Mouse (Mus musculus): ENCODE measurements at regions not wholly inside any gene's neighbourhood (a gene's known extent, or its start where the extent isn't known, plus 50 kb on each side); places are given as distances from the start of the nearest gene placed in this dataset.
"Not testable (repeated sequence)": the region's sequence is repeated elsewhere in the genome, so short reads cannot be mapped to it uniquely, and the experiment has no call there.

- no peak for DNase-seq (ENCODE audit: low spot score in 2 of 2)
Measured at GRCm38 (mm10) chr3:39776278-39777039, 754.6 kb upstream of the Intu start.

- DNase-seq (ENCODE audit: low spot score in 2 of 2), result no peak
Measured at GRCm38 (mm10) chr3:39779690-39780218, 751.3 kb upstream of the Intu start.

- DNase-seq (ENCODE audit: low spot score in 2 of 2), result no peak
Measured at GRCm38 (mm10) chr3:39780270-39780669, 750.8 kb upstream of the Intu start.

- DNase-seq (ENCODE audit: low spot score in 2 of 2), result no peak
Measured at GRCm38 (mm10) chr3:39784901-39785300, 746.2 kb upstream of the Intu start.

GRCm38 (mm10) chr3:39809586-39809985 is 721.5 kb upstream of the Intu start:
- no peak for DNase-seq (ENCODE audit: low spot score in 2 of 2)

- peak; percentile 28 to 38 for DNase-seq (ENCODE audit: low spot score in 2 of 2)
Measured at GRCm38 (mm10) chr3:39814814-39815213, 716.3 kb upstream of the Intu start.

- no peak for DNase-seq (ENCODE audit: low spot score in 2 of 2)
Measured at GRCm38 (mm10) chr3:39830488-39831056, 700.5 kb upstream of the Intu start.

GRCm38 (mm10) chr3:39838377-39839145 is 692.5 kb upstream of the Intu start:
- DNase-seq (ENCODE audit: low spot score in 2 of 2), result no peak

- DNase-seq (ENCODE audit: low spot score in 2 of 2), result no peak
Measured at GRCm38 (mm10) chr3:39840946-39841345, 690.1 kb upstream of the Intu start.

- no peak for DNase-seq (ENCODE audit: low spot score in 2 of 2)
Measured at GRCm38 (mm10) chr3:39845123-39845522, 686.0 kb upstream of the Intu start.

- DNase-seq (ENCODE audit: low spot score in 2 of 2), result no peak
Measured at GRCm38 (mm10) chr3:39848829-39849228, 682.3 kb upstream of the Intu start.

- DNase-seq (ENCODE audit: low spot score in 2 of 2), result no peak
Measured at GRCm38 (mm10) chr3:39857214-39857839, 673.8 kb upstream of the Intu start.

- not testable (repeated sequence) for DNase-seq (ENCODE audit: low spot score in 2 of 2)
Measured at GRCm38 (mm10) chr3:39876046-39876445, 655.0 kb upstream of the Intu start.

GRCm38 (mm10) chr3:39884370-39884769 is 646.7 kb upstream of the Intu start:
- DNase-seq (ENCODE audit: low spot score in 2 of 2), result no peak

- DNase-seq (ENCODE audit: low spot score in 2 of 2), result no peak
Measured at GRCm38 (mm10) chr3:39888376-39888775, 642.7 kb upstream of the Intu start.

GRCm38 (mm10) chr3:39889222-39889621 is 641.9 kb upstream of the Intu start:
- DNase-seq (ENCODE audit: low spot score in 2 of 2), result no peak

GRCm38 (mm10) chr3:39898961-39899360 is 632.1 kb upstream of the Intu start:
- DNase-seq (ENCODE audit: low spot score in 2 of 2), result no peak

- DNase-seq (ENCODE audit: low spot score in 2 of 2), result no peak
Measured at GRCm38 (mm10) chr3:39900207-39900606, 630.9 kb upstream of the Intu start.

- no peak for DNase-seq (ENCODE audit: low spot score in 2 of 2)
Measured at GRCm38 (mm10) chr3:39904377-39904776, 626.7 kb upstream of the Intu start.

GRCm38 (mm10) chr3:39908676-39909362 is 622.3 kb upstream of the Intu start:
- peak; percentile 7 to 9 for DNase-seq (ENCODE audit: low spot score in 2 of 2)

GRCm38 (mm10) chr3:39909642-39910041 is 621.4 kb upstream of the Intu start:
- no peak for DNase-seq (ENCODE audit: low spot score in 2 of 2)

Measured in frontal cortex, postnatal 14 days (tissue).